Mouse (Mus musculus): ENCODE measurements around the gene Pdhb. TPM values are rescaled to one million over a fixed set of nuclear protein-coding genes. Genes with fewer than 3 reads are reported as not detected.
A peak's percentile ranks its signal among the peaks of the same experiment; 100 is the strongest.

Pdhb gene
- total RNA-seq (2012; rRNA removed) (128 and 140 TPM in 2 replicates), polyA plus RNA-seq (2012; ENCODE audit: insufficient read depth in 1 of 2, insufficient read length in 2 of 2, low read depth in 1 of 2, low replicate concordance in 2 of 2, missing spikeins in 1 of 2) (100 to 1,000 TPM in 1 of 2 experiments, not detected in 1; 109 TPM)

DNA sequence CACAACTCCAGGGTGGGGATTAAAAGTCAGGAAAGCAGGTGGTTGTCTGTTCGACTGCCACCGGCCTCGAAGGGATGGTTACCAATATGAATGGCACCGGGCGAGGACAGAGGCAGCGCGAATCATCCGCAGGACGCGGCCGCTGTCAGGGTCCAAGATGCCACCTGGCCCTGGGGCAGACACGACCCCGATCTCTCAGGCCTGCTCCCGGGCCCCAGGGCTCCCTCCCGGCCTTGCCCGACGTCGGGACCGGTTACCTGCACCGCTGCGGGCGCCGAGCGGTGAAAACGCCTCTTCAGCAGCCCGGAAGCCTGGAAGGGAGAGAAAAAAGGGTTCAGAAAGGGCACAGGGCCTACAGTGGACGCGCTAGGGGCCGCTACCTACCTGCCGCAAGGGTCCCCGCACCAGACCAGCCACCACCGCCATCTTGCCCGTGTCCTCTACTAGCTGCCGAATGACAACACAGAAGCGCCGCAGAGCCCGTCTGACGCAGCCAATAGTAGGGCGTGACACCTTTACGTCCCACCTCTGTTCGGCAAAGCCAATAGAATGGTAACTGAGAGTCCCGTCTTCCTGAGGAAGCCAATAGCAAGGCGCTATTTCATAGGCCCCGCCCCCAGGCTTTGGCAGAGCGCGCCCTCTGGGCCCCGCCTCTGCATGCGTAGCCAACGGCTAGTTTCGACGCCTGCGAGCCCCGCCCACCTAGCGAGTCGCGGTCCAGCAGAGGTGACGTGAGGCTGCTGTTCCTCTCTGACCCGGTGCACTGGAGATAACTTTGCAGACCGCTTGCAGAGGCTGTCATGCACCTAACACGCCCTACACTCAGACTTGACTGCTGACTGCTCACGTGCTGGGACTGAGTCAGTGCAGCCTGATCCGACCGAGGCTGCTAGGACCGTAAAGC lies at the start of gene Pdhb:
Gene Pdhb (minus strand): TSS at position 519 of the 904 bp plus-strand sequence.
- no peaks in the 10 kb centered on the region for H3K9me3 ChIP-seq (replicated peaks; ENCODE audit: insufficient read depth, low read length)
- peak; percentile 99 for DNase-seq (ENCODE audit: low read depth, low spot score)
- H3K27ac ChIP-seq (ENCODE audit: control insufficient read depth, low read depth, low read length) = peak within 1 kb of the TSS; percentile 60
- H3K4me1 ChIP-seq (ENCODE audit: control insufficient read depth in 1 of 2, insufficient read depth in 2 of 2, low read length in 2 of 2) = peaks cover 0 to 4% of the 10 kb centered on the region in 2 experiments; a peak in 1 of 4 replicates
- peaks cover 6 to 9% of the 10 kb centered on the region in 2 experiments for H3K36me3 ChIP-seq (ENCODE audit: control insufficient read depth in 1 of 2, insufficient read depth in 2 of 2, low read length in 2 of 2)
- peaks cover 11% of the 10 kb centered on the region for H3K79me2 ChIP-seq (ENCODE audit: control insufficient read depth, insufficient read depth, low read length, poor library complexity)
- peak within 1 kb of the TSS; percentile 92 for H3K9ac ChIP-seq (ENCODE audit: control insufficient read depth, low read depth, low read length, poor library complexity, severe bottlenecking)
- H3K27me3 ChIP-seq (ENCODE audit: control insufficient read depth in 1 of 2, insufficient read depth in 2 of 2, low read length in 2 of 2) = no peaks in the 10 kb centered on the region; a peak in 1 of 4 replicates
- TF ChIP-seq CTCF (IDR thresholded peaks at IDR 0.05 in 2 of 3, conservative IDR thresholded peaks at IDR 0.05 in 1 of 3; ENCODE audit: control insufficient read depth in 1 of 3, insufficient read depth in 1 of 3, low read depth in 2 of 3, low read length in 3 of 3, poor library complexity in 1 of 3, severe bottlenecking in 1 of 3) (no peak), GABPA (IDR thresholded peaks at IDR 0.05; ENCODE audit: low read depth, low read length) (no peak), MAFK (IDR thresholded peaks at IDR 0.05; ENCODE audit: borderline replicate concordance, low read depth, low read length) (no peak), NELFE (IDR thresholded peaks at IDR 0.05; ENCODE audit: low read depth, low read length) (peak; percentile 70), CHD2 (IDR thresholded peaks at IDR 0.05; ENCODE audit: low read length) (peak; percentile 26; the same call in 1 of the 2 replicates), USF1 (IDR thresholded peaks at IDR 0.05; ENCODE audit: low read depth, low read length) (peak; percentile 31; the same call in 1 of the 2 replicates), TBP (IDR thresholded peaks at IDR 0.05; ENCODE audit: low read depth, low read length) (peak; percentile 85), ETS1 (IDR thresholded peaks at IDR 0.05; ENCODE audit: low read depth, low read length) (peak; percentile 62), MAZ (IDR thresholded peaks at IDR 0.05; ENCODE audit: low read depth, low read length) (no peak), NRF1 (IDR thresholded peaks at IDR 0.05; ENCODE audit: insufficient read depth, low read depth, low read length, poor library complexity, severe bottlenecking) (peak; percentile 38; the same call in 1 of the 2 replicates), SMC3 (IDR thresholded peaks at IDR 0.05; ENCODE audit: low read depth, low read length) (no peak), UBTF (IDR thresholded peaks at IDR 0.05; ENCODE audit: borderline replicate concordance, insufficient read depth, low read depth, low read length) (no peak), USF2 (IDR thresholded peaks at IDR 0.05; ENCODE audit: borderline replicate concordance in 1 of 2, insufficient read depth in 1 of 2, low read depth in 1 of 2, low read length in 2 of 2) (no peak), ZNF384 (IDR thresholded peaks at IDR 0.05; ENCODE audit: low read depth, low read length) (no peak), MXI1 (IDR thresholded peaks at IDR 0.05; ENCODE audit: low read depth, low read length) (peak; percentile 90), BHLHE40 (IDR thresholded peaks at IDR 0.05; ENCODE audit: borderline replicate concordance, low read depth, low read length) (peak; percentile 87), JUND (IDR thresholded peaks at IDR 0.05; ENCODE audit: low read depth, low read length) (no peak), MYB (IDR thresholded peaks at IDR 0.05; ENCODE audit: low read depth, low read length) (peak; percentile 28; the same call in 1 of the 2 replicates), TCF12 (IDR thresholded peaks at IDR 0.05; ENCODE audit: low read depth, low read length) (0 out of 2 replicates have a peak, but pooled peaks have one; percentile 9), MAX (IDR thresholded peaks at IDR 0.05; ENCODE audit: low read length) (peak; percentile 62; the same call in 1 of the 2 replicates), MYC (IDR thresholded peaks at IDR 0.05; ENCODE audit: low read depth, low read length) (peak; percentile 55; the same call in 1 of the 2 replicates), CHD1 (IDR thresholded peaks at IDR 0.05; ENCODE audit: low read depth, low read length) (no peak), POLR2A (IDR thresholded peaks at IDR 0.05; ENCODE audit: control insufficient read depth in 1 of 2, insufficient read depth in 1 of 2, low read depth in 1 of 2, low read length in 2 of 2, poor library complexity in 1 of 2) (peak; percentile 62 to 79), POLR2AphosphoS2 (IDR thresholded peaks at IDR 0.05; ENCODE audit: low read length) (peak; percentile 59; the same call in 1 of the 2 replicates), ZMIZ1 (IDR thresholded peaks at IDR 0.05; ENCODE audit: low read depth, low read length) (no peak), GATA1 (IDR thresholded peaks at IDR 0.05; ENCODE audit: low read depth, low read length) (no peak), HCFC1 (IDR thresholded peaks at IDR 0.05; ENCODE audit: low read depth, low read length) (peak; percentile 79), SIN3A (IDR thresholded peaks at IDR 0.05; ENCODE audit: low read length) (peak; percentile 78), MEF2A (IDR thresholded peaks at IDR 0.05; ENCODE audit: extremely low read depth, insufficient replicate concordance, low read depth, low read length, poor library complexity, severe bottlenecking) (no peak)
- H3K4me3 ChIP-seq (ENCODE audit: control insufficient read depth in 1 of 2, insufficient read depth in 1 of 2, low read depth in 2 of 2, low read length in 2 of 2) = peak within 1 kb of the TSS; percentile 81 to 99

Data from MEL (cell line).